Mouse (Mus musculus) midbrain, embryonic 12.5 days (tissue): ENCODE measurements around the gene Cyp1b1. TPM values are rescaled to one million over a fixed set of nuclear protein-coding genes. Genes with fewer than 3 reads are reported as not detected.

Experiments
- ATAC-seq: fragments of 200-750 bp; cut with Nextera tagmentation; 2 replicates; pipeline ENCODE4 v1.8.0; 2017; ENCODE audit warnings: low read depth, moderate TSS enrichment, moderate library complexity; ENCODE audit not compliant: low FRiP score
- H3K27ac ChIP-seq: fragments of 300-500 bp; sonication (generic); replicated peaks from 2 replicates; pipeline ENCODE4 v1.5.1; 2016; ENCODE audit warnings: mild to moderate bottlenecking
- H3K27me3 ChIP-seq: fragments of 300-500 bp; sonication (generic); 2 replicates; pipeline ENCODE4 v1.6.1; 2016; ENCODE audit warnings: mild to moderate bottlenecking
- H3K36me3 ChIP-seq: fragments of 300-500 bp; sonication (generic); 2 replicates; pipeline ENCODE4 v1.6.1; 2016
- H3K4me1 ChIP-seq: fragments of 300-500 bp; sonication (generic); 2 replicates; pipeline ENCODE4 v1.6.1; 2016
- H3K4me2 ChIP-seq: fragments of 300-500 bp; sonication (generic); replicated peaks from 2 replicates; pipeline ENCODE4 v1.6.1; 2016; ENCODE audit warnings: mild to moderate bottlenecking, moderate library complexity
- H3K4me3 ChIP-seq: fragments of 300-500 bp; sonication (generic); 2 replicates; pipeline ENCODE4 v1.5.1; 2016; ENCODE audit warnings: mild to moderate bottlenecking
- H3K9ac ChIP-seq: fragments of 300-500 bp; sonication (generic); replicated peaks from 2 replicates; pipeline ENCODE4 v1.6.1; 2016; ENCODE audit warnings: mild to moderate bottlenecking, moderate library complexity
- H3K9me3 ChIP-seq: fragments of 300-500 bp; sonication (generic); 2 replicates; pipeline ENCODE4 v1.6.1; 2016; ENCODE audit warnings: mild to moderate bottlenecking
- WGBS: fragments of 180-500 bp; shearing (Covaris S2); methylation state at CpG from one replicate; pipeline ENCODE4 v1.1.7; 2016; 5-methylcytosine and 5-hydroxymethylcytosine counted together
- polyA plus RNA-seq: library from polyadenylated mRNA; unstranded; fragments of >200 nt; fragmentation: Nextera tagmentation; extraction: Ambion mirVana; gene quantifications from 2 replicates; pipeline ENCODE4 v1.2.1, GENCODE M21; 2016

Gene Cyp1b1
- polyA plus RNA-seq, 1 experiment from 2014 or later, result 5.3 TPM

GRCm38 (mm10) chr17:79713276-79713642, 1.6 kb downstream of the Cyp1b1 start:
- no peaks in the 10 kb centered on the region for H3K36me3 ChIP-seq
- WGBS, result under 1% methylated on average over 24 of the region's 24 CpGs
- H3K4me3 ChIP-seq, result peak overlapping the region; percentile 48
- H3K27me3 ChIP-seq, result peaks cover 68% of the 10 kb centered on the region
- H3K4me2 ChIP-seq, result peak overlapping the region; percentile 85
- no peak overlapping the region for H3K27ac ChIP-seq
- H3K4me1 ChIP-seq, result peaks cover 23% of the 10 kb centered on the region
- peak overlapping the region; percentile 13; the same call in 1 of the 2 replicates for H3K9ac ChIP-seq
- ATAC-seq, result no peak
- H3K9me3 ChIP-seq, result no peaks in the 10 kb centered on the region

GRCm38 (mm10) chr17:79712536-79712935, 2.3 kb downstream of the Cyp1b1 start:
- no peak overlapping the region for H3K4me2 ChIP-seq
- 2% methylated on average over 9 of the region's 9 CpGs for WGBS
- peaks cover 63% of the 10 kb centered on the region for H3K27me3 ChIP-seq

GRCm38 (mm10) chr17:79711944-79712343, 2.9 kb downstream of the Cyp1b1 start:
- Histone ChIP-seq H3K27ac (no peak overlapping the region), H3K4me1 (peaks cover 23% of the 10 kb centered on the region), H3K27me3 (peaks cover 57% of the 10 kb centered on the region), H3K9me3 (no peaks in the 10 kb centered on the region), H3K36me3 (no peaks in the 10 kb centered on the region), H3K4me2 (no peak overlapping the region), H3K4me3 (no peak overlapping the region), H3K9ac (no peak overlapping the region)
- 5% methylated on average over 6 of the region's 6 CpGs for WGBS
- no peak for ATAC-seq

More at GRCm38 (mm10) chr17:79712536-79712935, 2.3 kb downstream of the Cyp1b1 start:
- H3K4me1 ChIP-seq, result peaks cover 23% of the 10 kb centered on the region
- no peak for ATAC-seq
- H3K36me3 ChIP-seq, result no peaks in the 10 kb centered on the region
- H3K9ac ChIP-seq, result no peak overlapping the region
- no peaks in the 10 kb centered on the region for H3K9me3 ChIP-seq
- H3K27ac ChIP-seq, result no peak overlapping the region
- no peak overlapping the region for H3K4me3 ChIP-seq

- 5% methylated on average over 15 of the region's 15 CpGs for WGBS
- H3K9me3 ChIP-seq, result no peaks in the 10 kb centered on the region
- H3K4me2 ChIP-seq, result no peak overlapping the region
Observed at GRCm38 (mm10) chr17:79710246-79710842, 4.5 kb downstream of the Cyp1b1 start.

DNA sequence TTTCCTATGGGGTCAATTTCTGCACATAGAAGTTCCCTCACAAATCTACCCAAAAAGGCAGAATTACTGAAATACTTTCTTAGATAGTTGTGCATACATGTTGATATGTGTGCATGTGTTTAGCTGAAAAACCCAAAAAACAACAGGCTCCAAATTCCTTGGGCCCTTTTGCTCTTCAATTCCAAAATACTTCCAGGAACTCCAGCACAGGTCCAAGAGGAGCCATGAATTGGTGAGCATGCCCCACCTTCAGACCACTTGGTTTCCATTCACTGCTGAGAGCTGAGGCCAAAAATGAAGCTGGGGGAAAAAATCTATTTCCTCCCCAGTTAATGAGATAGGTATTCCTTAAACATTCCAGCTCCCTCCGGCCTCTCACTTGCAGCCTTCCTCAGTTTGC, 5.1 kb downstream of the Cyp1b1 start:
- no peak for ATAC-seq
- H3K4me2 ChIP-seq, result no peak overlapping the region
- peaks cover 17% of the 10 kb centered on the region for H3K4me1 ChIP-seq
- H3K36me3 ChIP-seq, result no peaks in the 10 kb centered on the region
- H3K9ac ChIP-seq, result no peak overlapping the region
- no peaks in the 10 kb centered on the region for H3K9me3 ChIP-seq
- WGBS, result 40% methylated on average over 1 of the region's 1 CpGs
- no peak overlapping the region for H3K27ac ChIP-seq
- peaks cover 48% of the 10 kb centered on the region for H3K27me3 ChIP-seq
- no peak overlapping the region for H3K4me3 ChIP-seq

More at GRCm38 (mm10) chr17:79710246-79710842, 4.5 kb downstream of the Cyp1b1 start:
- Histone ChIP-seq H3K36me3 (no peaks in the 10 kb centered on the region), H3K4me1 (peaks cover 23% of the 10 kb centered on the region), H3K27me3 (peaks cover 52% of the 10 kb centered on the region), H3K9ac (no peak overlapping the region), H3K4me3 (no peak overlapping the region), H3K27ac (no peak overlapping the region)
- no peak for ATAC-seq

DNA sequence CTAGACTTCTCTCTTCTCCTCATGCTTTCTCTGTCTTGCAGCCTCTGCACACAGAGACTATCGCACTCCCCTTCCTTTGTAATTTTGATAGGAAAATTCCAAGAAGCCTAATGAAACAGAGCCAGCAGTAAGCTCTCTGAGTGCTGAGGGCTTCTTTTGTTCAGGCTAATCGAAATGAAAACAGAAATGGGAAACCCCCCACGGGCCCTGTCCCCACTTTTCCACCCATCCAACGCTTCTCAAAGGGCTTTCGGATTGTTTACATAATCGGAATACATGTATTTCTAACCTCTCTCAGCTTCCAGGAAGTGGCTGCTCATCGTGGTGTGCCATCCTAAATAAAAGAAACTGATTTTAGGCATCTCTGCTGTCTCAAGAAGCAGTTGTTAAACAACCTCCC, 6.7 kb downstream of the Cyp1b1 start:
- Histone ChIP-seq H3K27me3 (peaks cover 32% of the 10 kb centered on the region), H3K27ac (no peak overlapping the region), H3K4me2 (no peak overlapping the region), H3K36me3 (no peaks in the 10 kb centered on the region), H3K9ac (no peak overlapping the region), H3K4me1 (peaks cover 3% of the 10 kb centered on the region; the same call in 1 of the 2 replicates), H3K4me3 (no peak overlapping the region), H3K9me3 (no peaks in the 10 kb centered on the region)
- WGBS, result 7% methylated on average over 7 of the region's 7 CpGs
- ATAC-seq, result no peak

DNA sequence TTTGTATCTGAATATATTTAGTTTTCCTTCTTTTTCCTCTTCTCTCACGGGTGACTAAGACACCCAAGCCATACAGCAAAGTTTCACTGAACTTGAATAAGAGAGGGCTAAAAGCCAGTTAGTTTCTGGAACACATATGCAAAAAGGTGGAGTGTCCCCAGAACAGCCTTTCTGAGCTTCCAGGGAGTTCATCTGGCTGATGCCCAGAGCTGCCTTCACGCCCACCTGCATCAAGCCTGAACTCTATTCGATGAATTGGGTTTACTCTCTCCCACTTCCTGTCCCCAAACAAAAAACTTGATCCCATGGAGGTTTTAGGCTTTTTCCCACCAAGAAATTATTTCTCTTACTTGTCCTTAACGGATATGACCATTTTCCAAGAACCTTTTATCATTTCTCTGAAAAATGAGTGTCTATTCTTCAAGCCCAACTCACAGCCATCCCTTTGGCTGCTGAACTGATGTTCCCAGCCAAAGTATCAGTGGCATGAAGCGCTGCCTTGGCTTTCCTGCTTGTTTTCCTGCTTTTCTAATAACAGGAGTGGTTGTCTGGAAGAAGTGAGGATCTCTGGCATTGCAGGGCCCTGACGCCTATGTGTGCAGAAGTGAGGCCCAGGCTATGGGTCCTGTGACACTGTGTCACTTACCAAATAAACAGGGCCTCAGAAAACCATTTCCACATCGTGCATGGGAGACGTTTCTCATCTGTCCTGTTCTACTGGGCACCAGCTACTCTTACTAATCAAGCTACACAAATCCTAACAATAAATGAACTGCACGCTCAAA, 9.0 kb downstream of the Cyp1b1 start:
- Histone ChIP-seq H3K36me3 (no peaks in the 10 kb centered on the region), H3K27ac (no peak overlapping the region), H3K27me3 (peaks cover 24% of the 10 kb centered on the region), H3K4me1 (no peaks in the 10 kb centered on the region), H3K4me3 (no peak overlapping the region), H3K9ac (no peak overlapping the region), H3K9me3 (no peaks in the 10 kb centered on the region), H3K4me2 (no peak overlapping the region)
- 77% methylated on average over 9 of the region's 9 CpGs for WGBS
- ATAC-seq, result no peak

GRCm38 (mm10) chr17:79700871-79701270, 14.0 kb downstream of the Cyp1b1 start:
- no peak overlapping the region for H3K9ac ChIP-seq
- no peaks in the 10 kb centered on the region for H3K9me3 ChIP-seq
- no peaks in the 10 kb centered on the region for H3K36me3 ChIP-seq
- ATAC-seq, result no peak
- 87% methylated on average over 5 of the region's 5 CpGs for WGBS
- peaks cover 9% of the 10 kb centered on the region; the same call in 1 of the 2 replicates for H3K27me3 ChIP-seq
- H3K4me1 ChIP-seq, result no peaks in the 10 kb centered on the region
- H3K4me2 ChIP-seq, result no peak overlapping the region
- H3K27ac ChIP-seq, result no peak overlapping the region
- H3K4me3 ChIP-seq, result no peak overlapping the region

GRCm38 (mm10) chr17:79699197-79699596, 15.7 kb downstream of the Cyp1b1 start:
- Histone ChIP-seq H3K9me3 (no peaks in the 10 kb centered on the region), H3K36me3 (no peaks in the 10 kb centered on the region), H3K27ac (no peak overlapping the region), H3K4me1 (no peaks in the 10 kb centered on the region), H3K4me2 (no peak overlapping the region), H3K27me3 (peaks cover 6% of the 10 kb centered on the region; the same call in 1 of the 2 replicates), H3K4me3 (no peak overlapping the region), H3K9ac (no peak overlapping the region)
- no peak for ATAC-seq
- 38% methylated on average over 1 of the region's 1 CpGs for WGBS

DNA sequence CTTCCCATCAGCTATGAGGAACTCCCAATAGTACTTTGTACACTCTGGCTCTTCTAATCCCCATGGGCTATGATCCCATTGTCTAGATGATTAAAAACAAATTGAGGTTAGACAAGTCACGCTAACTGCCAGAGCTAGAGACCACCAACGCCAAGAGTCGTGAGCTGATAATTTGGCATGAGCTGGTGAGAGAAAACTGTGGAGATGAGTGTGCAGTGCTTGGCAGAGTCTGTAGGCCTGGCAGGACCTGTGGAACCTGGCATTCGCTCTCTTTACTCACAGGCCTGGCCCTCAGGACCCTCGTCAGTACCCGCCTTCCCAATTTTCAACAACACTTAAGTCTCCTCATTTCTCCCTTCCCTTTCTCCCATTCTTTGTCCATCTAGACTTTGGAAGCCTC, 19.3 kb downstream of the Cyp1b1 start:
- no peak overlapping the region for H3K9ac ChIP-seq
- H3K27ac ChIP-seq, result no peak overlapping the region
- no peaks in the 10 kb centered on the region for H3K4me1 ChIP-seq
- ATAC-seq, result no peak
- H3K4me3 ChIP-seq, result no peak overlapping the region
- H3K27me3 ChIP-seq, result no peaks in the 10 kb centered on the region
- H3K4me2 ChIP-seq, result no peak overlapping the region
- 88% methylated on average over 6 of the region's 6 CpGs for WGBS
- no peaks in the 10 kb centered on the region for H3K36me3 ChIP-seq
- no peaks in the 10 kb centered on the region for H3K9me3 ChIP-seq

DNA sequence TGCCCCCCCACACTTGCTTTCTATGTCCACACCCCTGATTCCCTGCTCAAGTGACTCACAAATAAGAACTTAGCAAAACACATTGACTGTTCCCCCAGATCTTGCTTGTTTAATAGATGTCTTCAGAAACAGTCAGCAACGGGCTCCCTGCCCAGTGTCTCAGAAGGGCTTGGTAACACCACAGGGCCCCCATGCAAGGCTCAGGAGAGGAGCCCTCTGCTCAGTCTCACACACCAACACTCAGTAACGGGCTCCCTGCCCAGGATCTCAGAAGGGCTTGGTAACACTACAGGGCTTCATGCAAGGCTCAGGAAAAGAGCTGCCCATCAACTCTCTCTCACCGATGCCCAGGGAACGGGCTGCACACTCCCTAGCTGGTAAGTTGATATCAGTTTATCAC, 19.8 kb downstream of the Cyp1b1 start:
- no peaks in the 10 kb centered on the region for H3K27me3 ChIP-seq
- H3K9me3 ChIP-seq, result no peaks in the 10 kb centered on the region
- no peak overlapping the region for H3K4me2 ChIP-seq
- no peak for ATAC-seq
- no peaks in the 10 kb centered on the region for H3K36me3 ChIP-seq
- no peaks in the 10 kb centered on the region for H3K4me1 ChIP-seq
- no peak overlapping the region for H3K27ac ChIP-seq
- 90% methylated on average over 4 of the region's 4 CpGs for WGBS
- no peak overlapping the region for H3K4me3 ChIP-seq
- H3K9ac ChIP-seq, result no peak overlapping the region

- WGBS, result 81% methylated on average over 2 of the region's 2 CpGs
- ATAC-seq, result no peak
- no peak overlapping the region for H3K4me2 ChIP-seq
Observed at GRCm38 (mm10) chr17:79670837-79671236, 44.0 kb downstream of the Cyp1b1 start.

More at GRCm38 (mm10) chr17:79670837-79671236, 44.0 kb downstream of the Cyp1b1 start:
- Histone ChIP-seq H3K4me1 (no peaks in the 10 kb centered on the region), H3K27ac (no peak overlapping the region), H3K9me3 (no peaks in the 10 kb centered on the region), H3K36me3 (no peaks in the 10 kb centered on the region), H3K9ac (no peak overlapping the region), H3K27me3 (no peaks in the 10 kb centered on the region), H3K4me3 (no peak overlapping the region)
